32 mouse cellular contexts compared by ENCODE assay signal in the genomic region with DNA sequence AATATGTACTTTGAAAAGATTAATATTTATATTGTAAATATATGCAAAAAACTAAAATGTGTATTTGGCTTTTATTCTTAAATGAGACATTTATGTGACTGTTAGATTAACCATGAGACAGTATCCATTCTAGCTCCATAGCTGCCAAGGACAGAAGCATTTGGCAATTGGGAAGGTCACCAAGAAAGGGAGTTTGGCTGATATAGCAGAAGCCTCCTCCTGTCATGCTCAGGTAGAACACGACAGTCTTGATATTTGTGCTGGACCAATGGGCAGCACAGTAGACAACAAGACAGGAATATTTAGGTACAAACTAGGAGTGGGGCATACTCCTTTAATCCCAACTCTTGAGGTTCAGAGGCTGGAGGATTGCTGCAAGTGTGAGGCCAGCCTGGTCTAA.
"Had no signal": no experiment of that assay in that cellular context is flagged by ENCODE, and none has a peak within 500 bp of the region (broad histone marks: within the 10 kb centered on the region; RNA-seq: fewer than 3 reads in every experiment).

No protein-coding gene starts in this region.

- H3K36me3 ChIP-seq: limb, embryonic 10.5 days; limb, embryonic 12.5 days; liver, embryonic 12.5 days; liver, embryonic 13.5 days; liver, embryonic 15.5 days; lung, embryonic 15.5 days; midbrain, embryonic 10.5 days had no signal

- DNase-seq: left cerebral cortex, postnatal 4 days; liver; liver, embryonic 13.5 days; liver, postnatal 0 days; lung, adult 18-20 months; lung, adult 2 months; lung, postnatal 10 days; lung, postnatal 14 days; lung, postnatal 36 days; lung, postnatal 4 days had no signal

- H3K9ac ChIP-seq: limb, embryonic 12.5 days; limb, embryonic 13.5 days; limb, embryonic 15.5 days; liver, embryonic 12.5 days; liver, embryonic 13.5 days; liver, embryonic 14.5 days; liver, embryonic 15.5 days; liver, postnatal 0 days; lung, embryonic 14.5 days; lung, embryonic 15.5 days; midbrain, embryonic 12.5 days; midbrain, embryonic 13.5 days; midbrain, embryonic 15.5 days; neural tube, embryonic 12.5 days; neural tube, embryonic 13.5 days had no signal

- H3K4me2 ChIP-seq: limb, embryonic 12.5 days; limb, embryonic 13.5 days; limb, embryonic 15.5 days; liver, embryonic 11.5 days; liver, embryonic 12.5 days; liver, embryonic 13.5 days; liver, embryonic 15.5 days; lung, embryonic 14.5 days; lung, embryonic 15.5 days; midbrain, embryonic 11.5 days; midbrain, embryonic 12.5 days; midbrain, embryonic 13.5 days; midbrain, embryonic 15.5 days; neural tube, embryonic 12.5 days; neural tube, embryonic 13.5 days had no signal

- H3K27me3 ChIP-seq: limb, embryonic 12.5 days; limb, embryonic 13.5 days; limb, embryonic 15.5 days; liver, embryonic 12.5 days; liver, embryonic 13.5 days; liver, embryonic 15.5 days; lung, embryonic 15.5 days; megakaryocyte, embryonic 14.5 days; midbrain, embryonic 12.5 days; midbrain, embryonic 13.5 days; midbrain, embryonic 15.5 days; neural tube, embryonic 12.5 days; neural tube, embryonic 13.5 days had no signal

- H3K27ac ChIP-seq: limb, embryonic 10.5 days; limb, embryonic 12.5 days; limb, embryonic 13.5 days; limb, embryonic 15.5 days; liver, embryonic 12.5 days; liver, embryonic 13.5 days; liver, embryonic 14.5 days; liver, embryonic 15.5 days; lung, embryonic 15.5 days; macrophage; midbrain, embryonic 10.5 days; midbrain, embryonic 12.5 days; midbrain, embryonic 13.5 days; midbrain, embryonic 15.5 days; neural tube, embryonic 12.5 days; neural tube, embryonic 13.5 days had no signal

- H3K4me1 ChIP-seq: limb, embryonic 12.5 days; limb, embryonic 13.5 days; limb, embryonic 15.5 days; lung, embryonic 15.5 days; midbrain, embryonic 12.5 days; midbrain, embryonic 13.5 days; neural tube, embryonic 12.5 days; neural tube, embryonic 13.5 days had no signal

- H3K9me3 ChIP-seq: limb, embryonic 10.5 days; limb, embryonic 12.5 days; limb, embryonic 13.5 days; limb, embryonic 15.5 days; liver, embryonic 12.5 days; liver, embryonic 13.5 days; liver, embryonic 15.5 days; lung, embryonic 15.5 days; megakaryocyte, embryonic 14.5 days; midbrain, embryonic 10.5 days; midbrain, embryonic 12.5 days; midbrain, embryonic 13.5 days; midbrain, embryonic 15.5 days; neural tube, embryonic 12.5 days; neural tube, embryonic 13.5 days had no signal

- ATAC-seq: liver, embryonic 12.5 days; liver, postnatal 0 days; lung, postnatal 0 days; midbrain, embryonic 13.5 days; midbrain, embryonic 15.5 days; midbrain, embryonic 16.5 days had no signal

- H3K4me3 ChIP-seq: limb, embryonic 10.5 days; limb, embryonic 12.5 days; limb, embryonic 13.5 days; limb, embryonic 15.5 days; liver, embryonic 12.5 days; liver, embryonic 13.5 days; liver, embryonic 15.5 days; lung, embryonic 15.5 days; megakaryocyte, embryonic 14.5 days; midbrain, embryonic 10.5 days; midbrain, embryonic 12.5 days; midbrain, embryonic 13.5 days; midbrain, embryonic 15.5 days; myocyte; neural tube, embryonic 12.5 days; neural tube, embryonic 13.5 days had no signal
